Mouse (Mus musculus): ENCODE measurements around the gene Slc8a2. TPM values are rescaled to one million over a fixed set of nuclear protein-coding genes. Genes with fewer than 3 reads are reported as not detected.

The Slc8a2 gene
- polyA plus RNA-seq, 1 experiment from 2014 or later: 0.13 TPM

DNA sequence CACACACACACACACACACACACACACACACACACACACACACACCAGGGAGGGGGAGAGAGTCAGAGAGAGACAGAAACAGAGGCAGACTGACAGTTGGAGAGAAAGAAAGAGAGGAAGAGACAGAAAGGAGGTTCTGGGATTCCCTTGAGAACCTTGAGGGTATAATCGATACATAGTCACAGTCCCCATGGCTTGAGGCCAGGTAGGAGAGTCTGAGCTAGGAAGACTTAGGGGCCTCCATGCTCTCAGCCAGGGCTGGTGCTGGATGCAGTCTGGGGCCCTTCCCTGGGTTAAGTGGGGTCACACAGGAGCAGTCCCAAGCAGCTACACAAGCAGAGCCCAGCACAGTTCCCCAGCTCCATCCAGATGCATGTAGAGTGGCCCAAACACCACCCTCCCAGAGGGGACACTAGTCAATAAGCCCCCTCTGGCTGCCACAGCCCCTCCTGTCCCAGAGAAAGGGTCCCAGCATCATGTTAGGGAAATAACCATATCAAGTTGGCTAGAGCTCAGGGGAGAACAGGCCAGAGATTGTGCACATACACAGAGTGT lies 43.0 kb downstream of the Slc8a2 start:
- Histone ChIP-seq H3K4me1 (replicated peaks) (peaks cover 10% of the 10 kb centered on the region), H3K9ac (no peak overlapping the region), H3K27me3 (peaks cover 19% of the 10 kb centered on the region), H3K9me3 (replicated peaks) (peaks cover 3% of the 10 kb centered on the region; the same call in 1 of the 2 replicates), H3K36me3 (no peaks in the 10 kb centered on the region), H3K4me3 (no peak overlapping the region), H3K4me2 (no peak overlapping the region), H3K27ac (no peak overlapping the region)
- 41% methylated on average over 1 of the region's 1 CpGs for WGBS
- ATAC-seq (replicated peaks; ENCODE audit: insufficient number of reproducible peaks, insufficient read depth, low FRiP score, low read depth): no peak

- no peak overlapping the region for H3K27ac ChIP-seq
- H3K9ac ChIP-seq: no peak overlapping the region
- H3K4me1 ChIP-seq (replicated peaks): peaks cover 10% of the 10 kb centered on the region
- no peak overlapping the region for H3K4me3 ChIP-seq
- WGBS: 43% methylated on average over 5 of the region's 5 CpGs
- no peaks in the 10 kb centered on the region for H3K36me3 ChIP-seq
- ATAC-seq (replicated peaks; ENCODE audit: insufficient number of reproducible peaks, insufficient read depth, low FRiP score, low read depth): no peak
- H3K9me3 ChIP-seq (replicated peaks): no peaks in the 10 kb centered on the region
- H3K27me3 ChIP-seq: peaks cover 19% of the 10 kb centered on the region
- H3K4me2 ChIP-seq: no peak overlapping the region
Observed at GRCm38 (mm10) chr7:16173146-16173545, 43.5 kb downstream of the Slc8a2 start.

- under 1% methylated on average over 42 of the region's 42 CpGs for WGBS
- Histone ChIP-seq H3K9ac (peak within 1 kb of the TSS; percentile 76), H3K27ac (peak within 1 kb of the TSS; percentile 52; the same call in 1 of the 2 replicates), H3K36me3 (peaks cover 8% of the 10 kb centered on the region; the same call in 1 of the 2 replicates), H3K9me3 (replicated peaks) (no peaks in the 10 kb centered on the region), H3K4me2 (peak within 1 kb of the TSS; percentile 92), H3K4me1 (replicated peaks) (peaks cover 10% of the 10 kb centered on the region), H3K27me3 (peaks cover 19% of the 10 kb centered on the region), H3K4me3 (peak within 1 kb of the TSS; percentile 71)
- peak; percentile 77 for ATAC-seq (replicated peaks; ENCODE audit: insufficient number of reproducible peaks, insufficient read depth, low FRiP score, low read depth)
Observed at GRCm38 (mm10) chr7:16174597-16175541, 45.2 kb downstream of the Slc8a2 start, which contains the start of gene Meis3. TSS of gene Meis3 (plus strand) at chr7:16175090.

GRCm38 (mm10) chr7:16175542-16175931 lies 45.9 kb downstream of the Slc8a2 start:
- H3K4me1 ChIP-seq (replicated peaks): peaks cover 10% of the 10 kb centered on the region
- under 1% methylated on average over 10 of the region's 10 CpGs for WGBS
- peak overlapping the region; percentile 76 for H3K9ac ChIP-seq
- H3K36me3 ChIP-seq: peaks cover 8% of the 10 kb centered on the region; the same call in 1 of the 2 replicates
- H3K4me2 ChIP-seq: peak overlapping the region; percentile 92
- peak overlapping the region; percentile 52; the same call in 1 of the 2 replicates for H3K27ac ChIP-seq
- H3K27me3 ChIP-seq: peaks cover 19% of the 10 kb centered on the region
- H3K9me3 ChIP-seq (replicated peaks): no peaks in the 10 kb centered on the region
- peak overlapping the region; percentile 71 for H3K4me3 ChIP-seq
- ATAC-seq (replicated peaks; ENCODE audit: insufficient number of reproducible peaks, insufficient read depth, low FRiP score, low read depth): peak; percentile 8; the same call in 1 of the 2 replicates

- WGBS: 77% methylated on average over 4 of the region's 4 CpGs
- Histone ChIP-seq H3K9ac (no peak overlapping the region), H3K27ac (no peak overlapping the region), H3K4me2 (no peak overlapping the region), H3K27me3 (peaks cover 14% of the 10 kb centered on the region), H3K4me3 (no peak overlapping the region), H3K9me3 (replicated peaks) (no peaks in the 10 kb centered on the region), H3K4me1 (replicated peaks) (peaks cover 10% of the 10 kb centered on the region), H3K36me3 (peaks cover 8% of the 10 kb centered on the region; the same call in 1 of the 2 replicates)
- ATAC-seq (replicated peaks; ENCODE audit: insufficient number of reproducible peaks, insufficient read depth, low FRiP score, low read depth): no peak
Observed at GRCm38 (mm10) chr7:16178114-16178513, 48.5 kb downstream of the Slc8a2 start.

DNA sequence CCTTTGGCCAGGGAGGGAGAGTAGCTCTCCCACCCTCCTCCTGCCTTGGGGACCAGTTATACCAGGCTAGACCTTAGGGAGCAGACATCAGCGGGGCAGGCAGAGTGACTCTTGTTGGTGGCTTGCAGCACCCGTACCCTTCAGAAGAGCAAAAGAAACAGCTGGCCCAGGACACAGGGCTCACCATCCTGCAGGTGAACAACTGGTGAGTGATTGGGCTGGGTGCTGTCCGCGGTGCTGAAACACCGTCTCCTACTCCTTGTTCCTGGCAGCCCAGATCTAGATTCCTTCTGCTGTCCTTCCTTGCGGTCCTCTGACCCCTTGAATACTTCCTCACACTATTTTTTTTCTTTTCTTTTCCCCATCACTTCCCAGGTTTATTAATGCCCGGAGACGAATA lies 54.0 kb downstream of the Slc8a2 start:
- H3K36me3 ChIP-seq: peaks cover 11% of the 10 kb centered on the region; the same call in 1 of the 2 replicates
- H3K4me2 ChIP-seq: no peak overlapping the region
- no peaks in the 10 kb centered on the region for H3K9me3 ChIP-seq (replicated peaks)
- H3K4me1 ChIP-seq (replicated peaks): no peaks in the 10 kb centered on the region
- WGBS: 14% methylated on average over 8 of the region's 8 CpGs
- H3K9ac ChIP-seq: no peak overlapping the region
- H3K4me3 ChIP-seq: no peak overlapping the region
- H3K27ac ChIP-seq: no peak overlapping the region
- no peaks in the 10 kb centered on the region for H3K27me3 ChIP-seq
- no peak for ATAC-seq (replicated peaks; ENCODE audit: insufficient number of reproducible peaks, insufficient read depth, low FRiP score, low read depth)

GRCm38 (mm10) chr7:16187494-16187893 lies 57.9 kb downstream of the Slc8a2 start:
- Histone ChIP-seq H3K36me3 (peaks cover 3% of the 10 kb centered on the region; the same call in 1 of the 2 replicates), H3K27ac (no peak overlapping the region), H3K4me2 (no peak overlapping the region), H3K9me3 (replicated peaks) (no peaks in the 10 kb centered on the region), H3K4me3 (no peak overlapping the region), H3K9ac (no peak overlapping the region), H3K4me1 (replicated peaks) (0 out of 2 replicates have a peak, but pooled peaks cover 2% of the 10 kb centered on the region), H3K27me3 (no peaks in the 10 kb centered on the region)
- ATAC-seq (replicated peaks; ENCODE audit: insufficient number of reproducible peaks, insufficient read depth, low FRiP score, low read depth): no peak
- 70% methylated on average over 8 of the region's 8 CpGs for WGBS

- WGBS: 17% methylated on average over 5 of the region's 5 CpGs
- Histone ChIP-seq H3K4me3 (no peak overlapping the region), H3K9me3 (replicated peaks) (no peaks in the 10 kb centered on the region), H3K4me1 (replicated peaks) (0 out of 2 replicates have a peak, but pooled peaks cover 2% of the 10 kb centered on the region), H3K36me3 (peaks cover 4% of the 10 kb centered on the region; the same call in 1 of the 2 replicates), H3K9ac (no peak overlapping the region), H3K27me3 (no peaks in the 10 kb centered on the region), H3K27ac (no peak overlapping the region), H3K4me2 (no peak overlapping the region)
- no peak for ATAC-seq (replicated peaks; ENCODE audit: insufficient number of reproducible peaks, insufficient read depth, low FRiP score, low read depth)
Observed at GRCm38 (mm10) chr7:16192315-16192714, 62.7 kb downstream of the Slc8a2 start.

GRCm38 (mm10) chr7:16193702-16194101 lies 64.1 kb downstream of the Slc8a2 start:
- peaks cover 17% of the 10 kb centered on the region; the same call in 1 of the 2 replicates for H3K36me3 ChIP-seq

DNA sequence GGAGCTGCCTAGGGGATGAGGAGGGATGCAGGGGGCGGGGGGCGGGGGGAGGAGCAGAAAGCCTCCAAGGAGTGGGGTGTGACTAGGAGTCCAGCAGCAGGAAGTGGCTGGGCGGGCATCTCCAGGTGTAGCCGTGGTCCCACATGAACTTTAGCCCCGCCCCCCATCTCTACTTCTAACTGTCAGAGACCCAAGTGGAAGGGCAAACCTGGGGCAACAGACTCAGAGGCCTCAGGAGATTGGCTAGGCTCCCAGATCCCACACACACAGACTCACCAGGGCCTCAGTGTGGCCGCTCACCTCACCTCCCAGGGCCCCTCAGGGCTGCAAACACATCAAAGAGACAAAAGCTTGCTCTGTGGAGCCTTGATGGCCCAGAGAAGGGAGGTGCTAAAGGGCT lies 67.0 kb downstream of the Slc8a2 start:
- WGBS: 72% methylated on average over 6 of the region's 6 CpGs
- H3K9ac ChIP-seq: no peak overlapping the region
- no peaks in the 10 kb centered on the region for H3K9me3 ChIP-seq (replicated peaks)
- H3K36me3 ChIP-seq: peaks cover 36% of the 10 kb centered on the region
- no peaks in the 10 kb centered on the region for H3K4me1 ChIP-seq (replicated peaks)
- no peak for ATAC-seq (replicated peaks; ENCODE audit: insufficient number of reproducible peaks, insufficient read depth, low FRiP score, low read depth)
- H3K4me3 ChIP-seq: no peak overlapping the region
- H3K27me3 ChIP-seq: no peaks in the 10 kb centered on the region
- H3K27ac ChIP-seq: no peak overlapping the region
- H3K4me2 ChIP-seq: no peak overlapping the region

More at GRCm38 (mm10) chr7:16193702-16194101, 64.1 kb downstream of the Slc8a2 start:
- no peak for ATAC-seq (replicated peaks; ENCODE audit: insufficient number of reproducible peaks, insufficient read depth, low FRiP score, low read depth)
- H3K27me3 ChIP-seq: no peaks in the 10 kb centered on the region
- 62% methylated on average over 3 of the region's 3 CpGs for WGBS
- no peak overlapping the region for H3K4me3 ChIP-seq
- 0 out of 2 replicates have a peak, but pooled peaks cover 2% of the 10 kb centered on the region for H3K4me1 ChIP-seq (replicated peaks)
- no peak overlapping the region for H3K9ac ChIP-seq
- H3K4me2 ChIP-seq: no peak overlapping the region
- H3K9me3 ChIP-seq (replicated peaks): no peaks in the 10 kb centered on the region
- no peak overlapping the region for H3K27ac ChIP-seq

DNA sequence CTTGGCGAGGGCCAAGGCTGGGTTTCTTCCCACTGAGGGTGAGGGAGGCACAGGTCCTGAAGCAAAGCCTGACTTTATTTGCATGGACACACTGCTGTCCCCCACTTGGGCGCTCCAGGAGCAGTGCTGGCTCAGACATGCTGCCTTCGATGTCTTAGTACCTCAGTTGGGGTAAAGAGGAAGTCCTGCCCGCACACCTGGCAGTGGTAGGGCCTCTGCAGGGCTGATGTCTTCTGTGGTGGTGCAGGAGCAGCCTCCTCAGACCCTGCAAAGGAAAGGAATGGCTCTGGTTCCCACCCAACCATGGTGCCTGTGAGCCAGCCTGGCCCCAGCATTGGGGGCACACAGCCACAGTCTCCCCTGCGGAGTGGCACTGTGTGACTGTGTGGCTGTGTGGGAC lies 67.5 kb downstream of the Slc8a2 start:
- peaks cover 41% of the 10 kb centered on the region for H3K36me3 ChIP-seq
- no peak; the same call in 1 of the 2 replicates for ATAC-seq (replicated peaks; ENCODE audit: insufficient number of reproducible peaks, insufficient read depth, low FRiP score, low read depth)
- no peaks in the 10 kb centered on the region for H3K27me3 ChIP-seq
- H3K9me3 ChIP-seq (replicated peaks): no peaks in the 10 kb centered on the region
- H3K4me3 ChIP-seq: no peak overlapping the region
- H3K27ac ChIP-seq: peak overlapping the region; percentile 31; the same call in 1 of the 2 replicates
- no peak overlapping the region for H3K4me2 ChIP-seq
- WGBS: 71% methylated on average over 5 of the region's 5 CpGs
- no peaks in the 10 kb centered on the region for H3K4me1 ChIP-seq (replicated peaks)
- no peak overlapping the region for H3K9ac ChIP-seq

Measured in heart, embryonic 15.5 days (tissue).